Mouse (Mus musculus): ENCODE data around the gene Ccp110.

DNA sequence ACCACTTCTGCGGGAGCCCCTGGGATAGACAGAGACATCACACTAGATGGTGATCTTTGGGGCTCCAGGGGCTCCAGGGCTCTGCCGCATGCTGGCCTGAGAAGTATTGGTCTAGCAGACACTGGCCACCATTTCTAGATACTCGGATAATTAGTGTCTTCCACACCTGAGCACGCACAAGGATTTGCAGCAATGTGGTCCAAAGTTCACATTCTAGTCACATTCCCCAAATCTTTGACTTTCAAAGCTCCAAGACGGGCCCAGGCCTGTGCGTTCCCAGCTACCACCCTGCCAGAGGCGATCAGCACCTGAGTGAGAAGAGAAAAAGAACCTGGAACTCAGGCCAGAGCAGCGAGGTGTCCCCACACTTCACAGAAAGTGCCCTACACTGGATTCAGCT lies 53.3 kb downstream of the Ccp110 start:
- no peak for TF ChIP-seq CTCF (IDR thresholded peaks at IDR 0.05; ENCODE audit: low read depth)
- no peak for TF ChIP-seq EP300 (IDR thresholded peaks at IDR 0.05; ENCODE audit: low read depth)
